Mouse (Mus musculus) liver, embryonic 13.5 days (tissue): ENCODE measurements at regions not wholly inside any gene's neighbourhood (a gene's known extent, or its start where the extent isn't known, plus 50 kb on each side); places are given as distances from the start of the nearest gene placed in this dataset.

Experiments used
- ATAC-seq: fragments of 200-750 bp; cut with Nextera tagmentation; 2 replicates; pipeline ENCODE4 v1.8.0; 2017; ENCODE audit warnings: low read depth, mild to moderate bottlenecking, moderate number of reproducible peaks, moderate library complexity
- DNase-seq: peaks from one replicate; pipeline ENCODE4 v3.0.0; 2022
- H3K27ac ChIP-seq: fragments of 300-500 bp; sonication (generic); 2 replicates; pipeline ENCODE4 v1.5.1; 2015; ENCODE audit warnings: moderate library complexity, mild to moderate bottlenecking, inconsistent platforms
- H3K27me3 ChIP-seq: fragments of 300-500 bp; sonication (generic); 2 replicates; pipeline ENCODE4 v1.6.1; 2015; ENCODE audit warnings: mild to moderate bottlenecking, inconsistent platforms
- H3K36me3 ChIP-seq: fragments of 300-500 bp; sonication (generic); 2 replicates; pipeline ENCODE4 v1.6.1; 2015; ENCODE audit warnings: mild to moderate bottlenecking, inconsistent platforms
- H3K4me1 ChIP-seq: fragments of 300-500 bp; sonication (generic); replicated peaks from 2 replicates; pipeline ENCODE4 v1.6.1; 2015; ENCODE audit warnings: inconsistent platforms
- H3K4me2 ChIP-seq: fragments of 300-500 bp; sonication (generic); 2 replicates; pipeline ENCODE4 v1.6.1; 2015; ENCODE audit warnings: inconsistent platforms, mild to moderate bottlenecking, moderate library complexity
- H3K4me3 ChIP-seq: fragments of 300-500 bp; sonication (generic); replicated peaks from 2 replicates; pipeline ENCODE4 v1.5.1; 2015; ENCODE audit warnings: mild to moderate bottlenecking, inconsistent platforms
- H3K9ac ChIP-seq: fragments of 300-500 bp; sonication (generic); 2 replicates; pipeline ENCODE4 v1.6.1; 2015; ENCODE audit warnings: mild to moderate bottlenecking, inconsistent platforms
- H3K9me3 ChIP-seq: fragments of 300-500 bp; sonication (generic); replicated peaks from 2 replicates; pipeline ENCODE4 v1.6.1; 2016; ENCODE audit warnings: inconsistent platforms
- WGBS: fragments of 180-500 bp; shearing (Covaris S2); methylation state at CpG from one replicate; pipeline ENCODE4 v1.1.7; 2015; ENCODE audit not compliant: insufficient replicate concordance; 5-methylcytosine and 5-hydroxymethylcytosine counted together

GRCm38 (mm10) chr4:87386271-87386670, 156.0 kb upstream of the Slc24a2 start:
- Histone ChIP-seq H3K9ac (no peak overlapping the region), H3K27me3 (no peaks in the 10 kb centered on the region), H3K4me2 (no peak overlapping the region), H3K27ac (no peak overlapping the region), H3K36me3 (no peaks in the 10 kb centered on the region), H3K9me3 (no peaks in the 10 kb centered on the region), H3K4me3 (no peak overlapping the region), H3K4me1 (no peaks in the 10 kb centered on the region)
- 67% methylated on average over 9 of the region's 9 CpGs for WGBS
- ATAC-seq, result no peak
- DNase-seq, result no peak

- 43% methylated on average over 7 of the region's 7 CpGs for WGBS
- Histone ChIP-seq H3K4me1 (no peaks in the 10 kb centered on the region), H3K4me2 (no peak overlapping the region), H3K9ac (no peak overlapping the region), H3K9me3 (no peaks in the 10 kb centered on the region), H3K27ac (no peak overlapping the region), H3K4me3 (no peak overlapping the region), H3K36me3 (no peaks in the 10 kb centered on the region), H3K27me3 (no peaks in the 10 kb centered on the region)
- DNase-seq, result no peak
- no peak for ATAC-seq
These were observed 155.0 kb upstream of the Slc24a2 start for GRCm38 (mm10) chr4:87385221-87385739.

GRCm38 (mm10) chr4:87384469-87385044, 154.3 kb upstream of the Slc24a2 start:
- Histone ChIP-seq H3K4me3 (no peak overlapping the region), H3K9me3 (no peaks in the 10 kb centered on the region), H3K4me1 (no peaks in the 10 kb centered on the region), H3K4me2 (no peak overlapping the region), H3K36me3 (no peaks in the 10 kb centered on the region), H3K27me3 (no peaks in the 10 kb centered on the region), H3K27ac (no peak overlapping the region), H3K9ac (no peak overlapping the region)
- WGBS, result 50% methylated on average over 6 of the region's 6 CpGs
- ATAC-seq (no peak), DNase-seq (no peak)

GRCm38 (mm10) chr4:87380716-87381115, 150.4 kb upstream of the Slc24a2 start:
- no peak overlapping the region for H3K27ac ChIP-seq
- WGBS, result 42% methylated on average over 5 of the region's 5 CpGs
- H3K9me3 ChIP-seq, result no peaks in the 10 kb centered on the region
- H3K36me3 ChIP-seq, result no peaks in the 10 kb centered on the region
- no peak for ATAC-seq
- no peaks in the 10 kb centered on the region for H3K27me3 ChIP-seq
- no peak overlapping the region for H3K9ac ChIP-seq
- no peak overlapping the region for H3K4me2 ChIP-seq
- DNase-seq, result no peak
- H3K4me1 ChIP-seq, result no peaks in the 10 kb centered on the region
- no peak overlapping the region for H3K4me3 ChIP-seq

GRCm38 (mm10) chr4:87379516-87380173, 149.4 kb upstream of the Slc24a2 start:
- H3K9ac ChIP-seq, result no peak overlapping the region
- H3K4me2 ChIP-seq, result no peak overlapping the region
- H3K4me3 ChIP-seq, result no peak overlapping the region
- no peak overlapping the region for H3K27ac ChIP-seq
- DNase-seq (no peak), ATAC-seq (no peak)
- 49% methylated on average over 4 of the region's 4 CpGs for WGBS
- H3K9me3 ChIP-seq, result no peaks in the 10 kb centered on the region
- no peaks in the 10 kb centered on the region for H3K36me3 ChIP-seq
- H3K4me1 ChIP-seq, result no peaks in the 10 kb centered on the region
- H3K27me3 ChIP-seq, result no peaks in the 10 kb centered on the region

GRCm38 (mm10) chr4:87371960-87372359, 141.7 kb upstream of the Slc24a2 start:
- Histone ChIP-seq H3K4me2 (no peak overlapping the region), H3K27ac (no peak overlapping the region), H3K4me3 (no peak overlapping the region), H3K36me3 (no peaks in the 10 kb centered on the region), H3K4me1 (peaks cover 10% of the 10 kb centered on the region), H3K9ac (no peak overlapping the region), H3K9me3 (no peaks in the 10 kb centered on the region), H3K27me3 (peaks cover 22% of the 10 kb centered on the region)
- ATAC-seq, result no peak
- no peak for DNase-seq
- 55% methylated on average over 7 of the region's 7 CpGs for WGBS

- Histone ChIP-seq H3K27ac (no peak overlapping the region), H3K9ac (no peak overlapping the region), H3K4me3 (no peak overlapping the region), H3K27me3 (peaks cover 22% of the 10 kb centered on the region), H3K4me1 (peaks cover 10% of the 10 kb centered on the region), H3K4me2 (peak overlapping the region; percentile 24; the same call in 1 of the 2 replicates), H3K36me3 (no peaks in the 10 kb centered on the region), H3K9me3 (no peaks in the 10 kb centered on the region)
- WGBS, result 12% methylated on average over 14 of the region's 14 CpGs
- ATAC-seq (no peak), DNase-seq (no peak)
These were observed 139.5 kb upstream of the Slc24a2 start for GRCm38 (mm10) chr4:87369626-87370234.

GRCm38 (mm10) chr4:87368413-87369160, 138.3 kb upstream of the Slc24a2 start:
- peaks cover 22% of the 10 kb centered on the region for H3K27me3 ChIP-seq
- peaks cover 10% of the 10 kb centered on the region for H3K4me1 ChIP-seq
- WGBS, result 11% methylated on average over 20 of the region's 20 CpGs
- peak overlapping the region; percentile 38 for H3K4me3 ChIP-seq
- peak overlapping the region; percentile 61 for H3K4me2 ChIP-seq
- ATAC-seq (no peak), DNase-seq (no peak)
- H3K9me3 ChIP-seq, result no peaks in the 10 kb centered on the region
- no peak overlapping the region; the same call in 1 of the 2 replicates for H3K9ac ChIP-seq
- no peaks in the 10 kb centered on the region for H3K36me3 ChIP-seq
- no peak overlapping the region for H3K27ac ChIP-seq

GRCm38 (mm10) chr4:87367732-87368412, 137.6 kb upstream of the Slc24a2 start:
- WGBS, result 8% methylated on average over 19 of the region's 19 CpGs
- H3K27ac ChIP-seq, result no peak overlapping the region
- peaks cover 22% of the 10 kb centered on the region for H3K27me3 ChIP-seq
- H3K4me2 ChIP-seq, result peak overlapping the region; percentile 61
- no peak overlapping the region for H3K9ac ChIP-seq
- H3K36me3 ChIP-seq, result no peaks in the 10 kb centered on the region
- H3K4me1 ChIP-seq, result peaks cover 10% of the 10 kb centered on the region
- peak overlapping the region; percentile 38 for H3K4me3 ChIP-seq
- ATAC-seq (no peak), DNase-seq (peak; percentile 34)
- H3K9me3 ChIP-seq, result no peaks in the 10 kb centered on the region

- Histone ChIP-seq H3K4me3 (no peak overlapping the region), H3K9ac (no peak overlapping the region), H3K27ac (no peak overlapping the region), H3K36me3 (no peaks in the 10 kb centered on the region), H3K9me3 (no peaks in the 10 kb centered on the region), H3K4me1 (no peaks in the 10 kb centered on the region), H3K4me2 (no peak overlapping the region), H3K27me3 (no peaks in the 10 kb centered on the region)
- DNase-seq, result no peak
- ATAC-seq, result no peak
- 25% methylated on average over 6 of the region's 6 CpGs for WGBS
These were observed 131.9 kb upstream of the Slc24a2 start for GRCm38 (mm10) chr4:87362201-87362600.

- no peaks in the 10 kb centered on the region for H3K36me3 ChIP-seq
- no peak overlapping the region for H3K4me2 ChIP-seq
- no peak overlapping the region for H3K4me3 ChIP-seq
- DNase-seq, result no peak
- no peaks in the 10 kb centered on the region for H3K4me1 ChIP-seq
- WGBS, result 31% methylated on average over 9 of the region's 9 CpGs
- no peaks in the 10 kb centered on the region for H3K27me3 ChIP-seq
- H3K9me3 ChIP-seq, result no peaks in the 10 kb centered on the region
- H3K9ac ChIP-seq, result no peak overlapping the region
- no peak overlapping the region for H3K27ac ChIP-seq
- no peak for ATAC-seq
These were observed 129.2 kb upstream of the Slc24a2 start for GRCm38 (mm10) chr4:87359483-87359882.
